Comparison of ENCODE assay signal across 25 mouse cellular contexts in the genomic region with DNA sequence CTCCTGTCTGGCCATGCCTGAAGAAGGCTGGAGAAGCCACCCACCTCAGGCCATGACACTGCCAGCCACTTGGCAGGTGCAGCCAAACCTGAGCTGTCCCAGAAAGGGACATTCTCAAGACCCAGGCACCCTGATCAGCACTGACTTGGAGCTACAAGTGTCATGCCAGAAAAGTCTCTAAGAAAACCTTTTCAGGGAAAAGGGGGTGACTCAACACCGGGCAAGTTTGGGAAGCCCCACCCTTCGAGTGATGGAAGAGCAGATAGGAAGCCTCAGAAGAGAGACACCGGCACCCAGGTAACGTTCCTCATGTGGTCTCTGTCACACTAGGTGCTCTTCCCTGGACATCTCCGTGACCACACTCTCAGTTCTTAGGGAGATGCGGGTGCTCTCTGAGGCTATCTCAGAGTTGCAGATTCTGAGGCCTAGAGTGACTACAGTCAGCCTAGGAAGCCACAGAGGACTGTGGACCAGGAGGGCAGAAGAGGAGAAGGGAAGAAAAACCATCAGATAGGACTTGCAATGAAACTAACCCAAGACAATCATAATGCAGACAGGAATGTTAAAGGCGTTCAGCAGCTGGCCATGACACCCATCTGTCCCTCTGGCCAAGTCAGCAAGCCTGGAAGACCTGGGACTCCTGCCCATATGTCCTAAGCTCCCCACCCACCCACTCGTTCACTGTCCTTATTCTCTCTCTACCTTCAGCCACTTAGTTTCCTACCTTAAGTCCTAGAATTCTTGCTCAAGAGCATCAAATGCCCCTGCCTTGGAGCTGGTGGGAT. TPM values are rescaled to one million over a fixed set of nuclear protein-coding genes. Genes with fewer than 3 reads are reported as not detected.
DNase-seq lines count a peak whose midpoint lies in the region; TF ChIP-seq lines count a peak whose summit lies in the region.
"Had no signal": no experiment of that assay in that cellular context is flagged by ENCODE, and none has a peak within 500 bp of the region (broad histone marks: within the 10 kb centered on the region; RNA-seq: fewer than 3 reads in every experiment).

No protein-coding gene starts in this region.

- H3K4me3 ChIP-seq in left cerebral cortex, adult 2 months, result no peak overlapping the region
- no peak overlapping the region for H3K4me3 ChIP-seq in cortical plate, adult 2 months (ENCODE audit: insufficient read depth, low read length)
- H3K4me3 ChIP-seq: embryonic facial prominence, embryonic 13.5 days; forebrain, embryonic 13.5 days had no signal

- intact Hi-C loops in left cerebral cortex, adult 2 months (cut with DNase I), result no loop called here

- peaks cover 5% of the 10 kb centered on the region for H3K4me1 ChIP-seq in cortical plate, adult 2 months (ENCODE audit: control insufficient read depth, insufficient read depth, low read length)
- H3K4me1 ChIP-seq: forebrain, embryonic 13.5 days had no signal

- peak; percentile 90 for DNase-seq in cerebellum, adult 9-10 months
- no peak for DNase-seq in cerebellum, postnatal 10 days
- peak; percentile 95 for DNase-seq in kidney, adult 11 months
- no peak for DNase-seq in kidney, adult 18-20 months
- no peak for DNase-seq in left cerebral cortex, adult 2 months (ENCODE audit: extremely low spot score in 1 of 2, low spot score in 2 of 2)
- no peak for DNase-seq in left cerebral cortex, adult 18-20 months (ENCODE audit: low spot score in 2 of 2)
- no peak for DNase-seq in spleen, postnatal 36 days (ENCODE audit: low spot score in 2 of 2)
- DNase-seq: adrenal gland, postnatal 14 days; cerebellum, postnatal 25 days; forebrain, postnatal 0 days; gastrocnemius, postnatal 14 days; heart, postnatal 10 days had no signal

- peak overlapping the region; percentile 81 for H3K27ac ChIP-seq in left cerebral cortex, adult 2 months
- H3K27ac ChIP-seq in cortical plate, adult 2 months (ENCODE audit: insufficient read depth, low read length), result no peak overlapping the region
- H3K27ac ChIP-seq: embryonic facial prominence, embryonic 13.5 days; forebrain, embryonic 13.5 days; hindbrain, embryonic 14.5 days had no signal

- peak; percentile 33; the same call in 1 of the 2 replicates for TF ChIP-seq POLR2A in cortical plate, adult 2 months (IDR thresholded peaks at IDR 0.05; ENCODE audit: extremely low read depth, insufficient read depth, low read length)

- TF ChIP-seq CTCF in left cerebral cortex, adult 2 months (IDR thresholded peaks at IDR 0.05), result no peak
- TF ChIP-seq CTCF in cortical plate, adult 2 months (IDR thresholded peaks at IDR 0.05; ENCODE audit: extremely low read depth, insufficient read depth, low read length), result no peak

RNA-seq across cellular contexts. Expression of gene Thy1, which starts 6.4 kb away (rescaled TPM):
- 100 to 1,000 TPM; 838 to 856 TPM for total RNA-seq in left cerebral cortex, adult 2 months (2021)
- total RNA-seq in left cerebral cortex, adult 18-20 months (2021), result 100 to 1,000 TPM; 830 to 832 TPM
- 1,180 and 1,226 TPM in 2 replicates for polyA plus RNA-seq in cortical plate, adult 2 months (2012; rRNA removed)
- polyA plus RNA-seq: C2C12, Patski had no signal

RNA-seq across cellular contexts. Expression of gene Usp2, which starts 17.2 kb away (rescaled TPM):
- total RNA-seq in left cerebral cortex, adult 2 months (2021), result 100 to 1,000 TPM in 1 of 2 experiments, 10 to 100 TPM in 1; 99.3 to 120 TPM
- 10 to 100 TPM; 79.1 to 86.3 TPM for total RNA-seq in left cerebral cortex, adult 18-20 months (2021)
- polyA plus RNA-seq in cortical plate, adult 2 months (2012; rRNA removed), result 50.1 and 50.9 TPM in 2 replicates

RNA-seq across cellular contexts. Expression of gene Mfrp, which starts 52.0 kb away (rescaled TPM):
- total RNA-seq in left cerebral cortex, adult 2 months (2021), result 1 to 10 TPM in 1 of 2 experiments, under 1 TPM in 1; 0.82 to 1.6 TPM
- under 1 TPM in 1 of 2 experiments, not detected in 1; 0.16 TPM for total RNA-seq in left cerebral cortex, adult 18-20 months (2021)
- polyA plus RNA-seq in cortical plate, adult 2 months (2012; rRNA removed), result 0.15 and 0.35 TPM in 2 replicates
- total RNA-seq: adrenal gland, adult 18-20 months; adrenal gland, postnatal 14 days; gastrocnemius, adult 18-20 months; heart, adult 8-10 months; heart, postnatal 10 days; hematopoietic stem cell, adult 5-6 weeks had no signal
- polyA plus RNA-seq: activated CD4-positive, CD25-positive, alpha-beta regulatory T cell, adult 4 months; heart, embryonic 14.5 days; inflammation-experienced regulatory T-cells, adult 6 months had no signal

RNA-seq across cellular contexts. Expression of gene C1qtnf5, which starts 57.5 kb away (rescaled TPM):
- total RNA-seq in left cerebral cortex, adult 2 months (2021), result 10 to 100 TPM; 14.2 to 15.3 TPM
- total RNA-seq in left cerebral cortex, adult 18-20 months (2021), result 10 to 100 TPM; 18.1 to 23.2 TPM
- polyA plus RNA-seq in cortical plate, adult 2 months (2012; rRNA removed), result 24.7 and 30.5 TPM in 2 replicates
- total RNA-seq: hematopoietic stem cell, adult 5-6 weeks had no signal
- polyA plus RNA-seq: activated CD4-positive, CD25-positive, alpha-beta regulatory T cell, adult 4 months; inflammation-experienced regulatory T-cells, adult 6 months had no signal

Comparison
In these comparisons a context has a peak if more than half of its experiments do, and no peak if none do; other contexts are left out.
1. DNase-seq: peak in cerebellum, adult 9-10 months (single experiment) and kidney, adult 11 months (single experiment); none in cerebellum, postnatal 10 days (0 of 2), kidney, adult 18-20 months (single experiment), left cerebral cortex, adult 2 months (0 of 2), left cerebral cortex, adult 18-20 months (0 of 2) and spleen, postnatal 36 days (0 of 2).